Mouse (Mus musculus): ENCODE measurements around the gene Gpr82. TPM values are rescaled to one million over a fixed set of nuclear protein-coding genes. Genes with fewer than 3 reads are reported as not detected.
A peak's percentile ranks its signal among the peaks of the same experiment; 100 is the strongest.

Gpr82 gene
- polyA plus RNA-seq, 1 experiment from 2014 or later: 0.07 TPM

DNA sequence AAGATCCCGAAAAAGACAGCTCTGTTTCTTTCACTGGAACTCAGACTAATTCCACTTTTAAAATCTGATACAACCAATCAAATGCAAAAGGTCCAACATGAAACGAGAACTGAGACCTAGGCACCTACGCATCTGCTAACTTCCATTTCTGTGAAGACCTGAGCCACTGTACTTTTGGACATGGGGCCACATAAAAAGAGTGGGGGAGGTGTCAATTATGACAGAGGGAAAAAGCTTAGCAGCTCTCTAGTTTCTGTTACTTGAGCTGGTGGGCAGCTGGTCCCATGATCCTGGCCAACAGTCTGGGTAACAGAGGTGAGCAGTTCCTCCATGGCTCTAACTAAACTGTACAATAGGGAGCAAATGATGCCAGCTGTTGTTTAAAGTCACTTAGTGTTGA, 11.8 kb downstream of the Gpr82 start:
- no peak overlapping the region for H3K4me3 ChIP-seq (ENCODE audit: low read depth, low read length)
- no peak for ATAC-seq

DNA sequence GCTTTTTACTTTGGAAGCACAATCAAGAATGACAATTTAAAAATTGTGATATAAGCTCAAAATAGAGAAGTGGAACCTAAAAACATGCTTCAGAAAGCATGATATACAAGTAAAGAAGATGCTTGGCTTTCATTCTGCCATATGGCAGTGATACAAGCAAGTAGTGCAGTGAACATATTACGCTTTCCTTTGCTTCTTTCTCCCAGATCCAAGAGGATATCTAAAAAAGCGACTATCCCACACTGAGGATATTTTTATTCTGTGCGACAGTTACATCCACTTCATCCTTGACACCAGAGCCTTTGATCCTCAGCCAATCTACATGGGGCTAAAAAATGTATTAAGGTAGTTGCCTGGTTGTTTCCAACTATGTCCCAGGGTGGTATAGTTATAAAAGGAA, 20.6 kb downstream of the Gpr82 start:
- no peak overlapping the region for H3K4me3 ChIP-seq (ENCODE audit: low read depth, low read length)
- no peak overlapping the region for H3K4me2 ChIP-seq (replicated peaks; ENCODE audit: low read depth, low read length)
- H3K27me3 ChIP-seq (replicated peaks; ENCODE audit: insufficient read depth, low read length): no peaks in the 10 kb centered on the region
- H3K9me3 ChIP-seq (ENCODE audit: low read length): no peaks in the 10 kb centered on the region
- H3K27ac ChIP-seq (ENCODE audit: low read length): no peak overlapping the region
- no peak overlapping the region for H3K9ac ChIP-seq (replicated peaks; ENCODE audit: low read depth)
- no peaks in the 10 kb centered on the region for H3K4me1 ChIP-seq (ENCODE audit: insufficient read depth, low read depth, low read length)
- H3K36me3 ChIP-seq (ENCODE audit: insufficient read depth, low read length): no peaks in the 10 kb centered on the region
- no peak for DNase-seq (ENCODE audit: low spot score)
- WGBS: 81% methylated on average over 3 of the region's 3 CpGs
- no peak for TF ChIP-seq CTCF (IDR thresholded peaks at IDR 0.05)
- no peak for TF ChIP-seq EP300 (IDR thresholded peaks at IDR 0.05)
- no peak for ATAC-seq

More for the DNA sequence above, 11.8 kb downstream of the Gpr82 start:
- TF ChIP-seq CTCF (IDR thresholded peaks at IDR 0.05) (no peak), EP300 (IDR thresholded peaks at IDR 0.05) (no peak)
- Histone ChIP-seq H3K9me3 (ENCODE audit: low read length) (no peaks in the 10 kb centered on the region), H3K36me3 (ENCODE audit: insufficient read depth, low read length) (no peaks in the 10 kb centered on the region), H3K4me1 (ENCODE audit: insufficient read depth, low read depth, low read length) (no peaks in the 10 kb centered on the region), H3K27ac (ENCODE audit: low read length) (no peak overlapping the region), H3K9ac (replicated peaks; ENCODE audit: low read depth) (no peak overlapping the region), H3K4me2 (replicated peaks; ENCODE audit: low read depth, low read length) (no peak overlapping the region), H3K27me3 (replicated peaks; ENCODE audit: insufficient read depth, low read length) (no peaks in the 10 kb centered on the region)
- 76% methylated on average over 3 of the region's 3 CpGs for WGBS
- DNase-seq (ENCODE audit: low spot score): no peak

DNA sequence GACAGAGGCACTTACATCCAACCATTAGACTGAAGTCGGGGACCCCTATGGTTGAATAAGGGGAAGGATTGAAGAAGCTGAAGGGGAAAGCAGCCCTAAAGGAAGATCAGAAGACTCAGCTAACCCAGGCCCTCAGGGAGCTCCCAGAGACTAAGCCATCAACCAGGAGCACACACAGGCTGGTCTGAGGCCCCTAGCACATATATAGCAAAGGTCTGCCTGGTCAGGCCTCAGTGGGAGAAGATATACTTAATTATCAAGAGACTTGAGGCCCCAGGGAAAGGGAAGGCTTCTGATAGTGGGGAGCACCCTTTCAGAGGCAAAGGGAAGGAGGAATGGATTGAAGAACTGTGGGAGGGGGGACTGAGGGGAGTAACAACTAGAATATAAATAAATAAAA, 25.4 kb downstream of the Gpr82 start:
- no peaks in the 10 kb centered on the region for H3K27me3 ChIP-seq (replicated peaks; ENCODE audit: insufficient read depth, low read length)
- no peak overlapping the region for H3K9ac ChIP-seq (replicated peaks; ENCODE audit: low read depth)
- ATAC-seq (no peak), DNase-seq (ENCODE audit: low spot score) (no peak)
- H3K4me2 ChIP-seq (replicated peaks; ENCODE audit: low read depth, low read length): no peak overlapping the region
- H3K9me3 ChIP-seq (ENCODE audit: low read length): no peaks in the 10 kb centered on the region
- H3K4me1 ChIP-seq (ENCODE audit: insufficient read depth, low read depth, low read length): no peaks in the 10 kb centered on the region
- no peak overlapping the region for H3K27ac ChIP-seq (ENCODE audit: low read length)
- TF ChIP-seq CTCF (IDR thresholded peaks at IDR 0.05) (no peak), EP300 (IDR thresholded peaks at IDR 0.05) (no peak)
- 92% methylated on average over 1 of the region's 1 CpGs for WGBS
- no peak overlapping the region for H3K4me3 ChIP-seq (ENCODE audit: low read depth, low read length)
- no peaks in the 10 kb centered on the region for H3K36me3 ChIP-seq (ENCODE audit: insufficient read depth, low read length)

DNA sequence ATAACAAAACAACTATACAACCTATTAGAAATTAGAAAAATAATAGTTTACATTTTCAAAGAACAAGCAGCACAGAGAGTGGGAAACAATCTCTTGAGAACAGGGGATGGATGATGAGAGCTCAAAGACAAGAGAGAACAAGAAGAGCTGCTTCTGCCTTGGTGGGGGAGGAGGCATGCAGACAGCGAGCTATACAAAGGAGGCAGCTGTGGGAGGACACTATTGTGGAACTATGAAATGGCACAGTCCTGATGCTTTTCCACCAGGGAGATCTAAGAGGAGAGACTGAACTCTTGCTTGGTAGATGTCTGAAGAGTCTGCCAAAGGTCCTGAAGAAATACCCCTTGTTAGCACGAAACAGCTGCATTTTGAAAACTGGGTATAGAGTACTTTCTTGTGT, 27.2 kb downstream of the Gpr82 start:
- Histone ChIP-seq H3K9ac (replicated peaks; ENCODE audit: low read depth) (no peak overlapping the region), H3K27ac (ENCODE audit: low read length) (no peak overlapping the region), H3K27me3 (replicated peaks; ENCODE audit: insufficient read depth, low read length) (no peaks in the 10 kb centered on the region), H3K4me1 (ENCODE audit: insufficient read depth, low read depth, low read length) (no peaks in the 10 kb centered on the region), H3K4me2 (replicated peaks; ENCODE audit: low read depth, low read length) (no peak overlapping the region), H3K9me3 (ENCODE audit: low read length) (no peaks in the 10 kb centered on the region), H3K4me3 (ENCODE audit: low read depth, low read length) (no peak overlapping the region), H3K36me3 (ENCODE audit: insufficient read depth, low read length) (no peaks in the 10 kb centered on the region)
- TF ChIP-seq EP300 (IDR thresholded peaks at IDR 0.05) (no peak), CTCF (IDR thresholded peaks at IDR 0.05) (no peak)
- ATAC-seq (no peak), DNase-seq (ENCODE audit: low spot score) (no peak)
- 48% methylated on average over 2 of the region's 2 CpGs for WGBS

DNA sequence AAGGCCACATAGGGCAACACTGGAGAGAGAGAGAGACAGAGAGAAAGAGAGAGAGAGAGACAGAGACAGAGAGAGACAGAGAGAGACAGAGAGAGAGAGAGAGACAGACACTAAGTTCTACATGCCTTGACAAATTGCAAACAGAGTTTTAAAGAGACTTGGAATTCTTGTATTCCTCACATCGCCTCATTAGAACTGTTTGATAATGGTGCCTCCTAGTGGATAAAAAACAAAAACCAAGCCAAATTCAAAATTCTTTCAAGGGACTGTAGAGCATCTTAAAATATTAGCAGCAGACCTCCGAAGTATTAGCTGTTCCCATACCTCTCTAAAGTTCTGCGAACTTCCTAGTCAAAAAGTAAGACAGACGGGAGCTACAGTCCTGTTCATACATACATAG, 30.7 kb downstream of the Gpr82 start:
- no peak for ATAC-seq
- no peaks in the 10 kb centered on the region for H3K4me1 ChIP-seq (ENCODE audit: insufficient read depth, low read depth, low read length)
- no peaks in the 10 kb centered on the region for H3K36me3 ChIP-seq (ENCODE audit: insufficient read depth, low read length)
- no peaks in the 10 kb centered on the region for H3K9me3 ChIP-seq (ENCODE audit: low read length)
- no peak overlapping the region for H3K4me3 ChIP-seq (ENCODE audit: low read depth, low read length)
- TF ChIP-seq EP300 (IDR thresholded peaks at IDR 0.05) (no peak), CTCF (IDR thresholded peaks at IDR 0.05) (peak; percentile 50)
- H3K27ac ChIP-seq (ENCODE audit: low read length): no peak overlapping the region
- H3K27me3 ChIP-seq (replicated peaks; ENCODE audit: insufficient read depth, low read length): no peaks in the 10 kb centered on the region
- WGBS: 72% methylated on average over 4 of the region's 4 CpGs
- peak; percentile 8 for DNase-seq (ENCODE audit: low spot score)
- H3K4me2 ChIP-seq (replicated peaks; ENCODE audit: low read depth, low read length): no peak overlapping the region
- H3K9ac ChIP-seq (replicated peaks; ENCODE audit: low read depth): no peak overlapping the region

DNA sequence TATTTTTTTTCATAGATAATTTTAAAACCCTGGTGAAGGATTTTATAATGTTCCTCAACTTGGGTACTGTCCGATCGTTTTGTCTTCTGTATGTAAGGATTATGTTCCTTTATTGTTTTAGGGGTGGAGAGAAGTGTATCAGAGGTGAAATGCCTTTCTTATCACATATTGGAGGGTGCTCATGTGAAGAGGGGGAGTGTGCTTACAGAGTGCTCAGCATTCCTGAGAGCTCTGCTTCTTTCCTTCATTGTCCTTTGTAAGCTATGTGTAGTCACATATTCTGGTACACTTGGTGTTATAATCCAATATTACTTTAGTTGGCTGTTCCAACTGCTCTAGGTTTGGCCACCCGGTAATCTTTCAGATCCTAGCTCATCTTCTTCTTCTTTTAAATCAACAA, 39.5 kb downstream of the Gpr82 start:
- Histone ChIP-seq H3K36me3 (ENCODE audit: insufficient read depth, low read length) (no peaks in the 10 kb centered on the region), H3K27ac (ENCODE audit: low read length) (no peak overlapping the region), H3K9me3 (ENCODE audit: low read length) (no peaks in the 10 kb centered on the region), H3K27me3 (replicated peaks; ENCODE audit: insufficient read depth, low read length) (no peaks in the 10 kb centered on the region), H3K9ac (replicated peaks; ENCODE audit: low read depth) (no peak overlapping the region), H3K4me2 (replicated peaks; ENCODE audit: low read depth, low read length) (no peak overlapping the region), H3K4me3 (ENCODE audit: low read depth, low read length) (no peak overlapping the region), H3K4me1 (ENCODE audit: insufficient read depth, low read depth, low read length) (no peaks in the 10 kb centered on the region)
- WGBS: 57% methylated on average over 3 of the region's 3 CpGs
- TF ChIP-seq EP300 (IDR thresholded peaks at IDR 0.05) (peak; percentile 85), CTCF (IDR thresholded peaks at IDR 0.05) (no peak)
- DNase-seq (ENCODE audit: low spot score): peak; percentile 54
- ATAC-seq: peak; percentile 79

DNA sequence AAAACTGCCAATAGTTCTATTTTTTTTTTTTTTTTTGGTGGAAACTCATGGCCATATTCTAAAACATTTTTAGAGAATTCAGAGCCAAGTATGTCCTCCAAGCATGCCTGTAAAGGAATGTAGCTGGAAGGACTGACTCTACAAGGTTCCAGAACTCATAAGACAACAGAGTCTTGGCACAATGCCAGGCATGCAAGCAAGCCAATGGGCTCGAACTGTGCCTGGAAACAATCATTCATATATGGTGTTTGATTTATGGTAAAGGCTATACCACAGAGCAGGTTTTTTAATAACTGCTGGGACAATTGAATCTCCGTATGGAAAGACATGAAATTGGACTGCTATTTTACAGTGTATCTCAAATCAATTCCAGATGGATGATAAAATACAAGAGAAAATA, 43.9 kb downstream of the Gpr82 start:
- Histone ChIP-seq H3K4me2 (replicated peaks; ENCODE audit: low read depth, low read length) (no peak overlapping the region), H3K4me1 (ENCODE audit: insufficient read depth, low read depth, low read length) (no peaks in the 10 kb centered on the region), H3K36me3 (ENCODE audit: insufficient read depth, low read length) (no peaks in the 10 kb centered on the region), H3K4me3 (ENCODE audit: low read depth, low read length) (no peak overlapping the region), H3K27ac (ENCODE audit: low read length) (no peak overlapping the region), H3K27me3 (replicated peaks; ENCODE audit: insufficient read depth, low read length) (no peaks in the 10 kb centered on the region), H3K9ac (replicated peaks; ENCODE audit: low read depth) (no peak overlapping the region), H3K9me3 (ENCODE audit: low read length) (no peaks in the 10 kb centered on the region)
- WGBS: 27% methylated on average over 2 of the region's 2 CpGs
- DNase-seq (ENCODE audit: low spot score) (peak; percentile 35), ATAC-seq (no peak)
- TF ChIP-seq CTCF (IDR thresholded peaks at IDR 0.05) (no peak), EP300 (IDR thresholded peaks at IDR 0.05) (peak; percentile 17; the same call in 1 of the 2 replicates)

All from lung, postnatal 0 days (tissue).